Mouse (Mus musculus): ENCODE measurements around the gene Sox5. TPM values are rescaled to one million over a fixed set of nuclear protein-coding genes. Genes with fewer than 3 reads are reported as not detected.

The Sox5 gene
- polyA plus RNA-seq, 1 experiment, result 0.81 TPM

- TF ChIP-seq POLR2A (IDR thresholded peaks at IDR 0.05; ENCODE audit: control insufficient read depth, extremely low read depth, insufficient read depth, low read length, poor library complexity) (no peak), CTCF (IDR thresholded peaks at IDR 0.05; ENCODE audit: borderline replicate concordance, control insufficient read depth, extremely low read depth, insufficient read depth, low read length, poor library complexity) (no peak)
- no peak for DNase-seq
- no peaks in the 10 kb centered on the region for H3K36me3 ChIP-seq (ENCODE audit: control insufficient read depth, insufficient read depth, low read length)
- H3K4me1 ChIP-seq (replicated peaks; ENCODE audit: control insufficient read depth, insufficient read depth, low read length), result no peaks in the 10 kb centered on the region
- H3K4me3 ChIP-seq (ENCODE audit: control insufficient read depth, insufficient read depth, low read length), result no peak overlapping the region
- no peak overlapping the region for H3K27ac ChIP-seq (ENCODE audit: control insufficient read depth, insufficient read depth, low read length)
- no peaks in the 10 kb centered on the region for H3K27me3 ChIP-seq (ENCODE audit: control insufficient read depth, insufficient read depth, low read length)
- 48% methylated on average over 9 of the region's 9 CpGs for WGBS
Observed at GRCm38 (mm10) chr6:144664765-144665164, 117.0 kb downstream of the Sox5 start.

GRCm38 (mm10) chr6:144663516-144664074, 118.2 kb downstream of the Sox5 start:
- Histone ChIP-seq H3K27me3 (ENCODE audit: control insufficient read depth, insufficient read depth, low read length) (no peaks in the 10 kb centered on the region), H3K27ac (ENCODE audit: control insufficient read depth, insufficient read depth, low read length) (no peak overlapping the region), H3K36me3 (ENCODE audit: control insufficient read depth, insufficient read depth, low read length) (no peaks in the 10 kb centered on the region), H3K4me3 (ENCODE audit: control insufficient read depth, insufficient read depth, low read length) (no peak overlapping the region), H3K4me1 (replicated peaks; ENCODE audit: control insufficient read depth, insufficient read depth, low read length) (no peaks in the 10 kb centered on the region; the same call in 1 of the 2 replicates)
- no peak for TF ChIP-seq POLR2A (IDR thresholded peaks at IDR 0.05; ENCODE audit: control insufficient read depth, extremely low read depth, insufficient read depth, low read length, poor library complexity)
- TF ChIP-seq CTCF (IDR thresholded peaks at IDR 0.05; ENCODE audit: borderline replicate concordance, control insufficient read depth, extremely low read depth, insufficient read depth, low read length, poor library complexity), result no peak
- DNase-seq, result no peak
- WGBS, result 71% methylated on average over 4 of the region's 4 CpGs

- no peaks in the 10 kb centered on the region for H3K36me3 ChIP-seq (ENCODE audit: control insufficient read depth, insufficient read depth, low read length)
- no peaks in the 10 kb centered on the region for H3K27me3 ChIP-seq (ENCODE audit: control insufficient read depth, insufficient read depth, low read length)
- H3K4me1 ChIP-seq (replicated peaks; ENCODE audit: control insufficient read depth, insufficient read depth, low read length), result no peaks in the 10 kb centered on the region; the same call in 1 of the 2 replicates
- no peak overlapping the region for H3K4me3 ChIP-seq (ENCODE audit: control insufficient read depth, insufficient read depth, low read length)
- WGBS, result 92% methylated on average over 10 of the region's 10 CpGs
- TF ChIP-seq CTCF (IDR thresholded peaks at IDR 0.05; ENCODE audit: borderline replicate concordance, control insufficient read depth, extremely low read depth, insufficient read depth, low read length, poor library complexity) (no peak), POLR2A (IDR thresholded peaks at IDR 0.05; ENCODE audit: control insufficient read depth, extremely low read depth, insufficient read depth, low read length, poor library complexity) (no peak)
- no peak for DNase-seq
- H3K27ac ChIP-seq (ENCODE audit: control insufficient read depth, insufficient read depth, low read length), result no peak overlapping the region
Observed at GRCm38 (mm10) chr6:144659115-144660108, 122.4 kb downstream of the Sox5 start.

GRCm38 (mm10) chr6:144652876-144653275, 128.9 kb downstream of the Sox5 start:
- Histone ChIP-seq H3K36me3 (ENCODE audit: control insufficient read depth, insufficient read depth, low read length) (no peaks in the 10 kb centered on the region), H3K4me1 (replicated peaks; ENCODE audit: control insufficient read depth, insufficient read depth, low read length) (0 out of 2 replicates have a peak, but pooled peaks cover 2% of the 10 kb centered on the region), H3K4me3 (ENCODE audit: control insufficient read depth, insufficient read depth, low read length) (no peak overlapping the region), H3K27me3 (ENCODE audit: control insufficient read depth, insufficient read depth, low read length) (no peaks in the 10 kb centered on the region), H3K27ac (ENCODE audit: control insufficient read depth, insufficient read depth, low read length) (no peak overlapping the region)
- WGBS, result 97% methylated on average over 5 of the region's 5 CpGs
- no peak for DNase-seq
- TF ChIP-seq CTCF (IDR thresholded peaks at IDR 0.05; ENCODE audit: borderline replicate concordance, control insufficient read depth, extremely low read depth, insufficient read depth, low read length, poor library complexity), result no peak
- TF ChIP-seq POLR2A (IDR thresholded peaks at IDR 0.05; ENCODE audit: control insufficient read depth, extremely low read depth, insufficient read depth, low read length, poor library complexity), result no peak

- no peak for TF ChIP-seq POLR2A (IDR thresholded peaks at IDR 0.05; ENCODE audit: control insufficient read depth, extremely low read depth, insufficient read depth, low read length, poor library complexity)
- TF ChIP-seq CTCF (IDR thresholded peaks at IDR 0.05; ENCODE audit: borderline replicate concordance, control insufficient read depth, extremely low read depth, insufficient read depth, low read length, poor library complexity), result no peak
- WGBS, result 94% methylated on average over 9 of the region's 9 CpGs
- DNase-seq, result no peak
- Histone ChIP-seq H3K27me3 (ENCODE audit: control insufficient read depth, insufficient read depth, low read length) (no peaks in the 10 kb centered on the region), H3K36me3 (ENCODE audit: control insufficient read depth, insufficient read depth, low read length) (no peaks in the 10 kb centered on the region), H3K4me1 (replicated peaks; ENCODE audit: control insufficient read depth, insufficient read depth, low read length) (0 out of 2 replicates have a peak, but pooled peaks cover 2% of the 10 kb centered on the region), H3K27ac (ENCODE audit: control insufficient read depth, insufficient read depth, low read length) (no peak overlapping the region), H3K4me3 (ENCODE audit: control insufficient read depth, insufficient read depth, low read length) (no peak overlapping the region)
Observed at GRCm38 (mm10) chr6:144648896-144649295, 132.9 kb downstream of the Sox5 start.

- Histone ChIP-seq H3K4me3 (ENCODE audit: control insufficient read depth, insufficient read depth, low read length) (no peak overlapping the region), H3K27ac (ENCODE audit: control insufficient read depth, insufficient read depth, low read length) (no peak overlapping the region), H3K4me1 (replicated peaks; ENCODE audit: control insufficient read depth, insufficient read depth, low read length) (0 out of 2 replicates have a peak, but pooled peaks cover 2% of the 10 kb centered on the region), H3K36me3 (ENCODE audit: control insufficient read depth, insufficient read depth, low read length) (no peaks in the 10 kb centered on the region), H3K27me3 (ENCODE audit: control insufficient read depth, insufficient read depth, low read length) (no peaks in the 10 kb centered on the region)
- 61% methylated on average over 4 of the region's 4 CpGs for WGBS
- DNase-seq, result no peak
- no peak for TF ChIP-seq POLR2A (IDR thresholded peaks at IDR 0.05; ENCODE audit: control insufficient read depth, extremely low read depth, insufficient read depth, low read length, poor library complexity)
- no peak for TF ChIP-seq CTCF (IDR thresholded peaks at IDR 0.05; ENCODE audit: borderline replicate concordance, control insufficient read depth, extremely low read depth, insufficient read depth, low read length, poor library complexity)
Observed at GRCm38 (mm10) chr6:144648124-144648591, 133.6 kb downstream of the Sox5 start.
